Mouse (Mus musculus): ENCODE data around the gene Hint2.

Gene Hint2

DNA sequence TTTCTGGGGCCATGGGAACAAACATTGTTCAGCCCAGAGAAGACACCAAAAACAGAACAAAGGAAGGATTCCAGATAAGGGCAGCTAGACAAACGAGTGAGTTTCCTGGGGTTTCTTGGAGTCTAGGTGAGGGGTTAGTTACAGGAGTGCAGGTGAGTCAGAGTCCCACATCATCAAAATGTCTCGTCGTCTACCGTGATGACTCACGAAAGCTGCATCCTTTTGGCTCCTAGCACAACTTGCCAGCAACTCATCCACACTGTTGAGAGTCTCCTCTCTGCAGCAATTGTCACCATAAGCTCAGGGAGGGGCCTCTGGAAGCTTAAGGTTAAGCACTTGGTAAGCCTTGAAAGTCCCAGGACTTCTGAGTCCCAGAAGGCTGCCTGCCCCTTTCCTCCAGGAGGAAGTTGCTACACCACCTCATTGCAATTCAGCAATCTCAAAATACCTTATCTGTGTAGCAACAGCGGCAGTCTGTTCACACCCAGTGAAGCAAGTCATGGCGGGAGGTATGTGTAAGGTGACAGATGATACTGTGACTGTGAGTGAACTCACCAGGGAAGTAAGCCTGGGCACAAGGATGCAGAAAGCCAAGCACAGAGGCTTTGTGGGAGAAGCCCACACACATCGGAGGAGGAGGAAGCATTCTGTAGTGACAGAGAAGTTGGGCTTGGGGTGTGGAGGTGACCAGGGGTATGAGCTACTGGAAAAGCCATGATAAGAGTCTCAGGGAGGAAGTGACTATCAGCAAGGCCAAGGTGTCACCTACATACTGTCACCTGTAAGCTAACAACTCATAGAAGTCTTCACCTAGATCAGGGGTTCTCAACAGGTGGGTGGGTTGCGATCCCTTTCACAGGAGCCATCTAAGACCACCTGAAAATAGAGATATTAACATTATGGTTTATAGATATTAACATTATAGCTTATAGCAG is 51.2 kb downstream of the Hint2 start:
- no peak for DNase-seq (ENCODE audit: low spot score)

Data from layer of hippocampus, adult 9-10 months (tissue).